Mouse (Mus musculus): ENCODE measurements around the gene Sorcs3.

DNA sequence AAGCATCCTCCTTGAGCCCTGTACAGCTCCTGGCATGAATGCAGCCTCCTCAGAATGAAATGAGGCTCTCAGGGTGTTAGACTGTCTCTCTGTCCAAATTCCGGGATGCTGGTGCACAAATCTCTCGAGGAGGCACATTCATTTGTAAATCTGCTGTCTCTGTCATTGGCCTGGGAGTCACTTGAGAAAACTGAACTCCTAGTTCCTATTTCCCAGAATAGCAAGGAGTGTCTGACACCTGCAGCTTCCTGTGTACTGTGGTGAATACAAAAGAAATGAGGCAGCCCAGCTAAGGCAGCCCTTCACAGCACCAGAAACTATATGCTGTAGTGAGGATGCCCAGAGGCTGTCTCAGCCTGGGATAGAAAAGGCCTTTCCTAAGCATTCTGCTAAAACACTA lies 444.1 kb downstream of the Sorcs3 start:
- TF ChIP-seq FLI1 (IDR thresholded peaks at IDR 0.05; ENCODE audit: low read length) (no peak), GATA1 (IDR thresholded peaks at IDR 0.05; ENCODE audit: borderline replicate concordance, low read length) (no peak)
